Mouse (Mus musculus) midbrain, embryonic 10.5 days (tissue): ENCODE results near the gene Olfr1189. TPM values are rescaled to one million over a fixed set of nuclear protein-coding genes. Genes with fewer than 3 reads are reported as not detected.
"Not testable (repeated sequence)": the region's sequence is repeated elsewhere in the genome, so short reads cannot be mapped to it uniquely, and the experiment has no call there.

Experiments
- DNase-seq: peaks from one replicate; pipeline ENCODE4 v3.0.0-alpha.2; 2017; ENCODE audit warnings: low spot score
- H3K27ac ChIP-seq: fragments of 300-500 bp; sonication (generic); replicated peaks from 2 replicates; pipeline ENCODE4 v1.5.1; 2016; ENCODE audit warnings: mild to moderate bottlenecking
- H3K27me3 ChIP-seq: fragments of 300-500 bp; sonication (generic); 2 replicates; pipeline ENCODE4 v1.6.1; 2016; ENCODE audit warnings: low read depth, mild to moderate bottlenecking; ENCODE audit not compliant: poor library complexity, severe bottlenecking
- H3K36me3 ChIP-seq: fragments of 300-500 bp; sonication (generic); 2 replicates; pipeline ENCODE4 v1.6.1; 2016; ENCODE audit warnings: mild to moderate bottlenecking, moderate library complexity
- H3K4me1 ChIP-seq: fragments of 300-500 bp; sonication (generic); 2 replicates; pipeline ENCODE4 v1.6.1; 2016
- H3K4me3 ChIP-seq: fragments of 300-500 bp; sonication (generic); 2 replicates; pipeline ENCODE4 v1.5.1; 2016; ENCODE audit warnings: mild to moderate bottlenecking, moderate library complexity
- H3K9me3 ChIP-seq: fragments of 300-500 bp; sonication (generic); replicated peaks from 2 replicates; pipeline ENCODE4 v1.6.1; 2016; ENCODE audit warnings: mild to moderate bottlenecking
- WGBS: fragments of 180-500 bp; shearing (Covaris S2); methylation state at CpG from one replicate; pipeline ENCODE4 v1.1.7; 2016; 5-methylcytosine and 5-hydroxymethylcytosine counted together
- polyA plus RNA-seq: library from polyadenylated mRNA; unstranded; fragments of >200 nt; fragmentation: Nextera tagmentation; extraction: Ambion mirVana; gene quantifications from 2 replicates; pipeline ENCODE4 v1.2.1, GENCODE M21; 2016

The Olfr1189 gene
- polyA plus RNA-seq, result not detected in 2 replicates

DNA sequence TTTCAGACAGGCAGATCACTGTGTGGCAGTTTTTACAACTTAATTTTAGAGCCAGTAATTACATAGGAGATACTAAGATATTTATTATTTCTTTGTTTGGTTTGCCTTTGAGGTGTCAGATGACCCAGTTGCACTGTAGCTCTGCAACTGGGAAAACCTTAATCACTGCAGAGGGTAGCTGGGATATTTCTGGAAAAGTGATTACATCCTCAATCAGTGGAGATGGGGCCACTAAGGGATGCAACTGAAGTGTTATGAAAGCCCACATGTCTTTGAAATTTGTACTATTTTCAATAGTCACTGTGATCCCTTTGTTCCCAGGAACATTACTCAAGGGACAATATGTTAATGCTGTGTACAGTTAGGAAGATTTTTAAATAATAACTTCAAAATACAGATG, at the start of gene Olfr1189:
Gene Olfr1189, plus strand, starts transcription at position 301 of the 400 bp plus-strand sequence.
- Histone ChIP-seq H3K36me3 (no peaks in the 10 kb centered on the region), H3K9me3 (no peaks in the 10 kb centered on the region), H3K27me3 (no peaks in the 10 kb centered on the region), H3K4me1 (no peaks in the 10 kb centered on the region), H3K27ac (no peak within 1 kb of the TSS), H3K4me3 (no peak within 1 kb of the TSS)
- DNase-seq, result no peak

- H3K9me3 ChIP-seq, result no peaks in the 10 kb centered on the region
- WGBS, result 87% methylated on average over 2 of the region's 2 CpGs
- no peak within 1 kb of the TSS for H3K4me3 ChIP-seq
- H3K4me1 ChIP-seq, result no peaks in the 10 kb centered on the region
- H3K27ac ChIP-seq, result no peak within 1 kb of the TSS
- no peaks in the 10 kb centered on the region for H3K36me3 ChIP-seq
- DNase-seq, result no peak
- no peaks in the 10 kb centered on the region for H3K27me3 ChIP-seq
Measured at GRCm38 (mm10) chr2:88556635-88557034, 29.6 kb upstream of the Olfr1189 start, which contains the start of gene Olfr1188. TSS of gene Olfr1188 (plus strand) at chr2:88556935.

- not testable (repeated sequence) for DNase-seq, H3K27me3 ChIP-seq, H3K9me3 ChIP-seq, H3K4me1 ChIP-seq, H3K36me3 ChIP-seq, H3K4me3 ChIP-seq, H3K27ac ChIP-seq
- 92% methylated on average over 12 of the region's 12 CpGs for WGBS
Measured at GRCm38 (mm10) chr2:88572696-88573095, 13.6 kb upstream of the Olfr1189 start.

DNA sequence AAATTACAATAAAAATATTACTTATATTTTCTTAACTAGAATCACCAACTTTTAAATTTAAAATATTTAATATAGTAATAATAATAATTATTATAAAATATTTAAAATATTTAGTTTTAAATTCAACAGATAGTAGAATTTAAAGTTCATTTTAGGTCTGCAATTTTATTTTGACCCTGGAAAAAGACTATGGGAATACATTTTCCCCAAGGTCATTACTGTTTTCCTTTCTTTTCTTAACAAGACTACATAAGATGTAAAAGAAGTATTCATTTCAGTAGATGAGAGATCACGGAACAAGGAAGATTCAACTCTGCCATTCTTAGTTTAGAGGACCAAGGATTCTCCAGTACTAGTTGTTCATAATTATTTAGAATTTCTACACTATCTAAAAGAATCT, 54.0 kb downstream of the Olfr1189 start, which contains the start of gene Olfr1191-ps1:
Gene Olfr1191-ps1, plus strand, starts transcription at position 301 of the 400 bp plus-strand sequence.
- H3K27me3 ChIP-seq, H3K27ac ChIP-seq, H3K4me3 ChIP-seq, H3K9me3 ChIP-seq, DNase-seq, H3K4me1 ChIP-seq, H3K36me3 ChIP-seq: not testable (repeated sequence)
- WGBS, result 92% methylated on average over 1 of the region's 1 CpGs

Other genes with a start within 250 kb of the Olfr1189 start
- not detected in 2 replicates for gene Olfr1176, start 249.7 kb upstream of the Olfr1189 start, polyA plus RNA-seq
- gene Olfr1177-ps, start 240.0 kb upstream of the Olfr1189 start, polyA plus RNA-seq, result not detected in 2 replicates
- gene Olfr1178, start 199.4 kb upstream of the Olfr1189 start, polyA plus RNA-seq, result not detected in 2 replicates
- not detected in 2 replicates for gene Olfr1179, start 180.0 kb upstream of the Olfr1189 start, polyA plus RNA-seq
- not detected in 2 replicates for gene Olfr1180, start 167.3 kb upstream of the Olfr1189 start, polyA plus RNA-seq
- not detected in 2 replicates for gene Olfr1181, start 160.3 kb upstream of the Olfr1189 start, polyA plus RNA-seq
- not detected in 2 replicates for gene Gm13757, start 137.3 kb upstream of the Olfr1189 start, polyA plus RNA-seq
- gene Olfr1183, start 131.6 kb upstream of the Olfr1189 start, polyA plus RNA-seq, result not detected in 2 replicates
- not detected in 2 replicates for gene Olfr1184, start 102.9 kb upstream of the Olfr1189 start, polyA plus RNA-seq
- gene Olfr1185-ps1, start 93.1 kb upstream of the Olfr1189 start, polyA plus RNA-seq, result not detected in 2 replicates
- gene Olfr1186, start 67.9 kb upstream of the Olfr1189 start, polyA plus RNA-seq, result not detected in 2 replicates
- gene Olfr1188, start 29.5 kb upstream of the Olfr1189 start, polyA plus RNA-seq, result not detected in 2 replicates
- gene Olfr1191-ps1, start 54.1 kb downstream of the Olfr1189 start, polyA plus RNA-seq, result not detected in 2 replicates
- not detected in 2 replicates for gene Olfr1192-ps1, start 62.1 kb downstream of the Olfr1189 start, polyA plus RNA-seq
- gene Olfr1193, start 89.2 kb downstream of the Olfr1189 start, polyA plus RNA-seq, result not detected in 2 replicates
- gene Olfr1195, start 102.7 kb downstream of the Olfr1189 start, polyA plus RNA-seq, result not detected in 2 replicates
- gene Olfr1196, start 118.1 kb downstream of the Olfr1189 start, polyA plus RNA-seq, result not detected in 2 replicates
- not detected in 2 replicates for gene Olfr1197, start 145.9 kb downstream of the Olfr1189 start, polyA plus RNA-seq
- not detected in 2 replicates for gene Olfr1198, start 164.9 kb downstream of the Olfr1189 start, polyA plus RNA-seq
- gene Olfr1199, start 174.0 kb downstream of the Olfr1189 start, polyA plus RNA-seq, result not detected in 2 replicates
- not detected in 2 replicates for gene Olfr1200, start 184.0 kb downstream of the Olfr1189 start, polyA plus RNA-seq
- gene Olfr1201, start 206.6 kb downstream of the Olfr1189 start, polyA plus RNA-seq, result not detected in 2 replicates
- not detected in 2 replicates for gene Olfr1202, start 228.0 kb downstream of the Olfr1189 start, polyA plus RNA-seq
- not detected in 2 replicates for gene Olfr1205, start 243.3 kb downstream of the Olfr1189 start, polyA plus RNA-seq